Mouse (Mus musculus) layer of hippocampus, postnatal 10 days (tissue): ENCODE measurements around the gene Prdm10. TPM values are rescaled to one million over a fixed set of nuclear protein-coding genes. Genes with fewer than 3 reads are reported as not detected.

Source experiments
- DNase-seq, 2 experiments: peaks; one replicate each; pipeline ENCODE4 v3.0.0; 2021; ENCODE audit warnings: low spot score in 2 of 2
- total RNA-seq, 2 experiments: library from RNA; stranded (reverse); gene quantifications; 2 replicates each; pipeline ENCODE4 v1.2.3; 2021

Prdm10 gene
- total RNA-seq, 2 experiments from 2014 or later: 15.5 to 18.8 TPM

DNA sequence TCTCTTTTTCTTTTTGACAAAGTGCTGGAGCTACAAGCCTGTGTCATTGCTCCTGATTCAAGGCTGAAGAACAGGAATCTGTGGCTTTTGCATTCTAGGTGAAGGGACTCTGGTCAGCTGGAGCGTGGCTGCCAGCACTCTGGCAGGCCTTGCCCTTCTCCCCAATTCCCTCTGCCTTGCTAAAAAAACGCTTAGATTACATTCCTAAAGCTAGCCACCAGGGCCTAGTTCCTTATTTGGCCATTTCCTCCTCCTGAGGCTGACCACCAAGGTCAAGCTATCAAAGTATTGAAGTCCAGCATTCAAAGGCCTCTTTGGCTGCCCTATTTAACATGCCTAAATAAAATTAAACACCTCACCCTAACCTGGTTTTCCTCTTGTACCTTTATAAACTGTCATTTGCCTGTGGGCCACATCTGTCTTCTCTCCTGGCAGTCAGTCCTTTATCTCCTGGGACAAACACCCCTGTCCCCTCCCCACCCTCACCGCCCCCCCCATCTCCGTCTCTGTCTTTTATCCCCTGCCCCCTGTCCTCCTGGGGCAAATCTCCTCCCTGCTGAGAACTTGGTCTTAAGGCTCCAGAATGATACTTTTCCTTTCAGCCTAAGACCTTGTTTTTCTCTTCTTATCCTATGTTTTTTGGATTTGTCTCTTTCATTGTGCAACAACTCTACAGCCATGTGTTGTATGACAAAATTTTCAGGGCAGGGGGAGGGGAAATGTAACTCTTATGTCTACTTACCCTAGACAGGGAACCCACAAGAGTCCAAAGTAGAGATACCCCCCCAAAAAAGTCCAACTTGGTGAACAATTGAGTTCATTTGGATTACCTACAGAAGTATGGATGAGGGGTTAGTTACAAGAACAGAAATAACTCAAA is 17.9 kb upstream of the Prdm10 start:
- no peak for DNase-seq

DNA sequence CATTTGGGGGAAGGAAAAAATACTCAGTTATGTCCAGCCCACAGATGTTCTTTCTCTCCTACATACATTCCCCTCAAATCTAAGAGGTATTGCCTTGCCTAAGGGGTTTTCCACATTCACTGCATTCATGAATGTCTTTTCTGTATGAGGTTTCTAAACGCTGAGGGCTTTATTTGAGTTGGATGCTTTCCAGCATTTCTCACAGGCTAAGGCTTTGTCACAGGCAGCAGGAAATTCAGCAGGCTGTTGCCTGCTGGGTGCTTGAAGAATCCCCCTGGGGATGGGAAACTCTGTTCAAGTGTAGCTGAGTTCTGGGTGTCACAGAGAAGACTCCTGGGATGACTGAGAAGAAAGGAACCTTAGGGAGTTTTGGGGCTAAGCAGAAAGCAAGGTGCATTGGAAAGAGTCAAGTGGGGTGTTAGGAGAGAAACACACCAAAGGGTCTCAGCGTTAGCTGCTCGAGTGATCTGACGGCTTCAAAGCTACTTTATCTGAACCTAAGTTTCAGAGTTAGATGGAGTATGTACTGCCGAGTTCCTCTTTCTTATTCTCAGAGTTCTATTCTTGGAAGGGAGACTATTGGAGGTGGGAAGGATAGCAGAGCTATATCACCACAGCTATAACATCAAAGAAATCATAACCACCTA is 14.2 kb upstream of the Prdm10 start:
- peak in 1 of 2 experiments; percentile 34 for DNase-seq

DNA sequence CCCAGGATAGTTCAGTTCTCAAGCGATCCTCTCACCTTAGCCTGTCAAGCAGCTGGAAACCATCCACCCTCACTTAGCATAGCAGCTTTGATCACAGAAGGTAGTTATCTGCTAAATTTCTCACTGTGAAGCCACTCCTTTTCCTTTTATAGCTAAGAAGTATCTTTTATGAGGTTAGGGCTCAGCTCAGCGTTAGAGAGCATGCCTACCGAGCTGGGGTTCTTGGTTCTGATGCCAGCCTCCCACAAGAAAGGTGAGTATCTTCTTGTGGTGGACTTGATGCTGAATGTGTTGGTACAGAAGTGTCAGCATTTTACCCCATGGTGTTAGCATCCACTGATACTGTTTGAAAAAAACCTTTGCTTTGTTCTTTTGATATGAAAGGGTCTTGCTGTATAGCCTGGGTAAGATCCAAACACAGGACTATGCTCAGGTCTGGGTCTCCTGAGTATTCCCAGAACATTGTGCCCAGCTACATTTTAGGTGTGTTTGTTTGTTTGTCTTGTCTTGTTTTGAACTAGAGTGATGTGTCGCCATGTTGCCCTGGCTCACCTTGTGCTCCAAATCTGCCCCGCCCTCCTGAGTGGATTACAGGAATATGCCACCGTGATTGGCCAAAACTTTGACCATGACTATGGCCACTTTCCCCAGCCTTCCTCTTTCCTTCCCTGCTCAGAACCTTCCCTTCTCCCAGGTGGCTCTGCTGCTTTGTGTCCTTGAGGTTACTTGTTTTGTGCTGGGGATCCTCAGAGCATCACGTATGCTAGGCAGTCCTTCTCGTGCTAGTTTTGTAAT is 8.9 kb upstream of the Prdm10 start:
- no peak for DNase-seq

DNA sequence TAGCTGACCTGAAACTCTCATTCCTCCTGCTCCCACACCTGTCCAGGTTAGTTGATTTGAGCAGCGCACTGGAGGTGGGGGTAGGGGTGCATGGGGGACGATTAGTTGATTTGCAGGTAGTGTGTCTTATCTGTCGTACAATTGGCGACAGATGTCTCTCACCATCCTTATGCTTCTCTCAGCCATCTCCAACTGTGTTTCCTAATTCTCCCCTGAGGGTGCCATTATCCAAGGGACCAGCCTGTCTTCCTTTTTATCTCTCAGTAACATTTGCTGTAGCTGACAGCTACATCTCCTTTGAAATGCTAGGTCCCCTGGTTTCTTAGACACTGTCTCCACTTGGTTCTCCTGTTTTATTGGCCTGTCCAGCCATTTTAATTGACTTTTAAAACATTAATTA is 8.2 kb upstream of the Prdm10 start:
- no peak for DNase-seq

DNA sequence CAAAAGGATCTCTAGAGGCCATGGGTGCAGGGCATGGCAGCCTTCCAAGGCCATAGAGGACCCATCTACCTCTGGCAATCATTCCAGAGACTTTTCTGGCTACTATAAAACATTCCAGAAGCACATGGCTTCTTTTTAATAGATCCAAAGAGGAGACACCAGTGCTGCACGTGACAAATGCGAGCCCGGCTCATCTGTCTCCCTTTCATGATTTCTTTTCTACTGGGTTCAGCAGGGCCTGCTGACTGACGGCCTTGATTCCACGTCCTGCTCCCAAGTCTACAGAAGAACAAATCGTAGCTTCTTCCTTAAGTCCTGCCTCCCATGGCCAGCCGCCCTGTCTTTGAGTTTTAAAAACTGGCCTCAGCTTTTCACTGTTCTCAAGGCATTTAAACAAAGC is 1.7 kb upstream of the Prdm10 start:
- DNase-seq: no peak

DNA sequence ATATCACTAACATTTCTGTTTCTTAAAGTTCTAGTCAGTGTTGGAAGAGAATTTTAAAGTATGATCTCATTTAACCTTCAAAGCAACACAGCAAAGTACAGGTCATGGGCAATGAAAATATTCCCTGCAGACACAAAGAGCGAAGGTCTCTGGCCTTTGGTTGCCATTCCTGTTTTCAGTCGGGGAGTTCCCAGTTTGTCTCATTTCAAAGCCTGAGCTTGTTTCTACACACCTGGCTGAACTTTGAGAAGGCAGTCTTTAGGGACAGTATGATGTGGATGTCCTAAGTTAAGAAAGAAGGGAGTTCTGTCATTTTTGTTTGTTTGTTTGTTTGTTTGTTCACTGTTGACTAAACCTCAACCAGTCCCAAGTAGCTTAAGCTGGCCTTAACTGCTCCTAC is 1.0 kb upstream of the Prdm10 start:
- no peak for DNase-seq

DNA sequence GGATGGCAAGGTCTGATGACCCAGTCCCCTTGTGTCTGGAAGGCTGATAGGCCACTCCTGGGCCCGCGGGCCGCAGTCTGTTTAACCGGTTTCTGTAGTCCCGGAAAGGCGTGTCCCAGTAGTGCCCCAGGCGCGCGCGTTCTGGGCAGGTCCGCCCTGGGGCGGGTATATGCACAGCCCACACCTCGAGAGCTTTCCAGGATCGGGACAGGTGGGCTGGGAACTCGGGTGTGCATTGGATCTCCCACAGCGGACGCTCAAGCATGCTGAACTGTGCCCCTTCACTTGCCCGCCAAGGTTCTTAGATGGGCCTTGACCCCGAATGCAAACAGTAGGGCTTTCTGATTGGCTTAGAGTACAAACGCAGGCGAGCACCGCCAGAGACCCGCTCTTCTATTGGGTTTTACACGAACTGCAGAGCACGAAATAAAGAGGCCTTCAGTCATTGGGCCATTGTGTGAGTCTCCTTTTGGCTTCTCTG is 413 bp upstream of the Prdm10 start:
- DNase-seq: no peak

DNA sequence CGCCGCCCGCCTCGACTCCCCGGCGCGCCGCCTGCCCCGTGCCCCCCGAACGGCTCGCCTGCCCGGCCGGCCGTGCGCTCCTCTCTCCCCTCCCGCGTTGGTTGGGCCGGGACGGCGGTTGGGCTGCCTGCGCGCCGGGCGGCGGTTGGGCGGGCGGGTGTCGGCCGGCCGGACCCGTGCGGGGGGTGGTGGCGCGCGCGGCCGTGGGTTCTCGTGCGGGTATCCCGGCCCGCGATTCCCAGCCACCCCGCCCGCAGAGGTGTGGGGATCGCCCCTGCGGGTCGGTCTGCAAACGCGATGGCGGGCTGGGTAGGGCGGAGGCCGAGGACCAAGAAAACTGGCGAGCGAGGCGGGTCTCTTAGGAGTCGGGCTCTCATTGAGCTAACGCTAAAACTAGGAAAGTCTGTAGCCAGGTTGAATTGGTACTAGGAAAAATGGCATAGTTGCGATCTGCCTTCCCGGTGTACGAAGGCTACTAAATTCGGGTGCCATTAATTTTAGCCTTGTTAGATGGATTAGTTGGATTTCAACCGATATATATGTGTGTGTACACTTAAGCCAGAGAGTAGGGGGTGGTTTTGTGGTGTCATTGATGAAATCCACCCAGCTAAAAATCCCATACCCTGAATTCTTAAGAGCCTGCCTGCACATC is 799 bp downstream of the Prdm10 start:
- no peak for DNase-seq

DNA sequence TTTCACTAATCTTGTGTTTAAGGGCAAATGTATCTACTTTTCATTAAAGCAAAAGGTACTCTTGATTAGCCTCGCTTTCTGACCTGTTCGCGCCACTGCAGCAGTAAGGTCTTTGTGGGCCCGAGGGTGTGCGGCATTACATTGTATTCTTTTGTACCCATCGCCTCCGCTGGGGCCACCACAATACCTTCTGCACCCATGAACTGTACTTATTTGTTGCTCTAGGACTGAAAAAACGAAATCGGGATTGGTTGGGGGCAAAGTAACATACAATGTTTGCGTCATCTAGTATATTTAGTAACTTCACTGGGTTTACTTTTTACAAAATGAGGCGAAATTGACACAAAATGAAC is 1.3 kb downstream of the Prdm10 start:
- peak in 1 of 2 experiments; percentile 23 for DNase-seq

DNA sequence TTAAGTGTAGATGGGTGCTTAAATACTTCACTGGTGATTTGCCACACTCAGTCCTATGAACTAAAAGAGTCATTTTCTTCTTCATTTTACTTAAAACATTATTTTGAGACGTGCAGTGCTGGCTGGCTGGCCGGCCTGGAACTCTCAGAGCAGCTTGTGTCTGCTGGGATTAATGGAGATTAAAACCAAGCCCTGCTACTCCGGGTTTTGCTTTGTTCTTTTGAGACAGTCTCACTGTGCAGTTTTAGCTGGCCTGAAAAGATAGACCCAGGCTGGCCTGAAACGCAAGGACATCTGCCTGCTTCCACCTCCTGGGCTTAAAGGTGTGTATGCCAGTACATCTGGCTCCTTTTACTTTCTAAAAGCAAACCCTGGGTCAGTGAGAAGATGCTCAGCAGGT is 2.2 kb downstream of the Prdm10 start:
- DNase-seq: no peak

DNA sequence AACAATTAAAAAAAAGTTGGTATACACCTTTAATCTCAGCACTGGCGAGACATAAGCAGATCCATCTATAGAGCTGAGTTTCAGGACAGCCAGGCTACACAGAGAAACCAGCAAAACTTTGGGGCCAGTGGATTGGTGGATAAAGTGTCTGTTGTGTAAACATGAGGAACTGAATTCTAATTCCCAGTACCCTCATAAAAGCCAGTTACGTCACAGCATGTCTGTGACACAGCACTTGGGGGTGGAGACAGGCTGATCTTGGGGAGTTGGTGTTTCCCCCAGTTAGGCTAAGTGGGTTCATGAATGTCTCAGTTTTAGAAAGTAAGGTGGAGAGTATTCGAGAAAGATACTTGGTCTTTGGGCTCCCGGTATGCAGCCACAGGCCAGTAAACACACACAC is 2.7 kb downstream of the Prdm10 start:
- DNase-seq: no peak

DNA sequence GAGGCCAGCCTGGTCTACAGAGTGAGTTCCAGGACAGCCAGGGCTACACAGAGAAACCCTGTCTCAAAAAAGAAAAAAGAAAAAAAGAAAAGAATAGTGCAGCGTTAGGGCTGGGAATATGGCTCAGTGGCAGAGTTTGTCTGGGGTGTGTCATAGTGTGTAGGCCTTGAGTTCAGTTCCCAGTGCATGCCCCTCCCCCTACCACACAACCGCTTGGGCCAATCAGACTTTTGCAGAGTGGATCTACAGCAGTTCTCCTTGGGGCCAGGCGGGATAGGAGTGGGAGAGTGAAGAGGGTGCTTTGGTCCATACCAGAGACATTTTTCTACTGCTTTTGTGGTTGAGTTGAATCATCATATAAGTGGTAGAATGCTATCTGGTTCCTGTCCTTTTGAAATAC is 3.6 kb downstream of the Prdm10 start:
- DNase-seq: no peak

DNA sequence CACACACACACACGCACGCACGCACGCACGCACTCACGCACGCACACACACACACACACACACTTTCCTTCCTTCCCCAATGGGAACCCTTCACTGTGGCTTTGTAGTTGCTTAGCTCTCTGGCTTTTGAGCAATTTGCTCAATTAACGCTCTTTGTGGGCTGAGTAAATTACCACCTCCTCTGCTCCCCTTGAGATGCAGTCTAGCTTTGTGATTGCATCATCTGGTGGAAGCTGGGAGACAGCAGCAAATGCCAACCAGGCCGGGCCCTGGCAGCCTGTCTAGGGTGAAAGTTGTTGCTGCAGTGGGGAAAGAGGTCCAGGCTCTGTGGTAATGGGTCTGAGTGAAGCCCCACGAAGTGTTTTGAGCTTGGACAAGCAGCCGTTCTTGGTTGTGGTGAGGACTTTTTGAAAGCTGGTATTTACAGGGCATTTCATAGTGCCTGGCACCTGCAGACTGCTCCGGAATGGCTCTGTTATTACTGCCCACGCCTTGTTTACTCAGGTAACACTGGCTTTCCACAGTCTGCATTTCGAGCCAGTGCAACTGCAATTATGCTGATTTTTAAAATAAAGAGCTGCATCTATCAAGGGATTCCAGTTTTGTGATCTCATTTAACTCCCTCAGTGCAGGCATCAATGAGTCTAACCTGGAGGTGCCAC is 10.0 kb downstream of the Prdm10 start:
- peak; percentile 31 to 44 for DNase-seq

DNA sequence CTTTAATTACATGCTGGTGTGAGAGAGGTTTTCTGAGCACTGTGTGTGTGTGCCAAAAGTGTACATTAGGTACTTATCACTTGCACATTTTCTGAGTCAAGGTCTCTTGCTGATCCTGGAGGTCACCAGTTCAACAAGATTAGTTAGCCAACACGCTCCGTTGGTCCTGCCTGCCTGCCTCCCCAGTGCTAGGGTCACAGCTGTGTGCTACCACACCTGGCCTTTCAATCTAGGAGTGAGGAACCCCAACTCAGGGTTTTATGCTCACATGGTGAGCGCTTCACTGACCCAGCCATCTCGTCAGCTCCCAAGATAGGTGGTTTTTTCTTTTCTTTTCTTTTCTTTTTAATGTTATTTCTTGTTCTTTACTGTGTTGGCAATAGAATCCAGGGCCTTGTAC is 11.6 kb downstream of the Prdm10 start:
- no peak for DNase-seq

DNA sequence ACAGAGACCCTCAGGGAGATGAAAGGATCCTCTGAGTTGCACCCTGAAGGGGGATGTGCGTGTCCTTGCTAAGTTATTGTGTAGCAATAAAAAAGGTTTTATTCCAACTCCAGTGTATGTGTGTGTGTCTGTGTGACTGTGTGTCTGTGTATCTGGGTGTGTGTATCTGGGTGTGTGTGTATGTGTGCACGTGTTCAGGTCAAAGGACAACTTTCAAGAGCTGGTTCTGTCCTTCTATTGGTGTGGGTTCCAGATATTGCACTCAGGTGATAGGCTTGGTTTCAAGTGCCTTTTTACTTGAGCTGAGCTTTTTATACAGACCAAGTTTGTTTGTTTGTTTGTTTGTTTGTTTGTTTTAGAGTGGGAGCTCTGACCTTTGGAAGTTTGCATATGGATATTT is 12.9 kb downstream of the Prdm10 start:
- DNase-seq: no peak

DNA sequence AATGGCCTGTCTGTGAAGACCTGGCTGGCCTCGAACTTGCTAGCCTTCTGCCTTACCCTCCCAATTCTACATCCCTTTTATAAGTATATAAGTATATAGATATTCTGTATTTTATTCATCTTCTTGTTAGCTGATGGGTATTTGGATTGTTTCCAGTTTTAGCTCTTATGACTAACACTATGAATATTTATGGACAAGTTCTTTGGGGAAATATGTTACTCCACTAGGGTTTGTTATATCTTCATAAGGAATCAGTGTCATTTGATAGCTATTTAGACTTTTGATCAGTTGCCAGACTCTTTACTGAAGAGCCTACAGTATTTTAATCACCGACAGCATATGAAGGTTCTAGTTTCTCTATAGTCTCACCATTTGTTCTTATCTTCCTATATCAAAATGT is 15.0 kb downstream of the Prdm10 start:
- DNase-seq: no peak

DNA sequence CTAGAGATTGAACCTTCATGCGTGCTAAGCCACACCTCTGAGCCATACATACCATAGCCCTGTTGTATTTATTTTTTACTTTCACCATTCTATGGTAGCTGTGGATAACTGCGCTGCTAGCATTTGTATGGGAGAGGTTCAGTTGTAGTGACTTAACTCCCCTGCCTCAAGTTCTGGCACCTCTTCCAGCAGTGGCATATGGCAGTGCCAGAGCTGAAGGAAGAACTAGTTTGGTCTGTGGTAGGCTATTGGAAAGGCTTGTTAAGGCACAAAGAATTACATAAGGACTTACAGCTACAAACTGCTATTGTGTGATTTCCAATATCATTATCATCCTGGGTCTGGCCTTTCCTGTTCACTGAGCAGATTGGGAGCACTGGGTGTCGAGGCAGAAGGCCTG is 16.0 kb downstream of the Prdm10 start:
- no peak for DNase-seq

DNA sequence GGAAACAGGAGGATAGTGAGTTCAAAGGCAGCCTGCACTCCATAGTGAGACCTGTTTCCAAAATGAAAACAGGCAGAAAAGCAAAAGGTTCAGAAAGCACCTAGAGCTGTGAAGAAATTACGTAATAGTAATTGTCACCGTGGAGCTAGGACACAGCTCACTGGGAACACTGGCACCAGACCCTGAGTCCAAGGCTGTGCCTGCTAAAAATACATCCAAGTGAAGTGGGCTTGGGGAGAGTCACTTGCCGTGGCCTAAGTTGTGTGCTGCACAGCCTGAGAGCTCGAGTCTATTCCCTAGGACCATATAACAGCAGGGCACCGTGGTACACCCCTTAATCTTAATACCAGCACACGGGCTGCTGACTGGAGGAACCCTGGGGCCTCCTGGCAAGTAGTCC is 18.4 kb downstream of the Prdm10 start:
- no peak for DNase-seq

DNA sequence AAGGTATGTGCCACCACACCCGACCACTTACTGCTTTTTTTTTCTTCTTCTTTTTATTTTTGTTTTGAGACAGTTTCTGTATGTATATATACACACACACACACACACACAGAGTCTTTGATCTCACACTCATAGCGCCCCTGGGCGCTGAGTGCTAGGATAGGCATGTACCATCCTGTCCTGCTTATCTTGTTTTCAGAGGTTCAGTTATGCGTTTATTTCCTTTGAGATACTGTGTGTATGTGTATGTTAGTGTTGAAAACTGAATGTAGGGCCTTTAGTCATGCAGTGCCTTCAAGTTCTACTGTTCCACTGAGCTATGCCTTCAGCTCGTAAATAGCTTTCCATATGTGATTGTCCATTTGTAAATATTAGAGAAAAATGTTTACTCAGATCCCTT is 20.2 kb downstream of the Prdm10 start:
- no peak for DNase-seq

DNA sequence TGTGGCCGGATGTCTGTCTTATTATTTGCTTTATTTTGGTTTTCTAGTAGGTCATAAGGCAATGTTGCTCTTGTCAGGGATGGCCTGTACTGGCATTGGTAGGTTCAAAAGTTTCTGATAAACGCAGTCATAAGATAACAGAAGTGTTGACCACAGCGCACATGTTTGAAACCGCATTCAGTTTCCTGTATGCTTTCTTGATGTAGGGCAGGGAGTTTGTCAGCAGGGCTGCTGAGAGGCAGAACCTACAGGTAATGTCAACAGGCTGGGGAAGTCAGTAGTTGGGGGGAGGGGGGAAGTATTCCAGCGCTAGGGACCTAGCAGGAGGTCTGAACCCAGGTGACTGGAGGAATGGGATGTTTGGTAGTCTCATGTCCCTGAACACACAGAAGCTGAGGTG is 20.8 kb downstream of the Prdm10 start:
- DNase-seq: no peak
